11 mouse cellular contexts compared by ENCODE assay signal in genomic region chr9:116748857-116749584, GRCm38 (mm10).
DNase-seq lines count a peak whose midpoint lies in the region; ATAC-seq and TF ChIP-seq lines count a peak whose summit lies in the region.
"Had no signal": no experiment of that assay in that cellular context is flagged by ENCODE, and none has a peak within 500 bp of the region (broad histone marks: within the 10 kb centered on the region; RNA-seq: fewer than 3 reads in every experiment).

No protein-coding gene starts in this region.

- H3K36me3 ChIP-seq in lung, embryonic 14.5 days (ENCODE audit: insufficient read depth): no peaks in the 10 kb centered on the region
- H3K36me3 ChIP-seq in limb, embryonic 12.5 days: no peaks in the 10 kb centered on the region
- H3K36me3 ChIP-seq: forebrain, embryonic 10.5 days had no signal

- H3K4me2 ChIP-seq in lung, embryonic 14.5 days: no peak overlapping the region
- no peak overlapping the region for H3K4me2 ChIP-seq in limb, embryonic 12.5 days

- WGBS in lung, embryonic 14.5 days: 33% methylated on average over 11 of the region's 11 CpGs
- WGBS in limb, embryonic 12.5 days: 35% methylated on average over 11 of the region's 11 CpGs

- no peak for ATAC-seq in lung, embryonic 14.5 days (ENCODE audit: insufficient read depth)
- ATAC-seq in limb, embryonic 12.5 days (ENCODE audit: insufficient number of reproducible peaks, insufficient read depth, low FRiP score, low TSS enrichment, low read depth): no peak

- H3K9me3 ChIP-seq in lung, embryonic 14.5 days (ENCODE audit: low read depth, low read length): no peaks in the 10 kb centered on the region
- H3K9me3 ChIP-seq in limb, embryonic 12.5 days: no peaks in the 10 kb centered on the region
- H3K9me3 ChIP-seq: forebrain, embryonic 10.5 days had no signal

- no peak overlapping the region for H3K4me3 ChIP-seq in lung, embryonic 14.5 days (ENCODE audit: low read depth, low read length)
- H3K4me3 ChIP-seq in brown adipose tissue, adult 24 weeks (ENCODE audit: insufficient read depth, low read depth, low read length): no peak overlapping the region
- no peak overlapping the region for H3K4me3 ChIP-seq in limb, embryonic 12.5 days (replicated peaks)
- H3K4me3 ChIP-seq: forebrain, embryonic 10.5 days had no signal

- intact Hi-C loops in heart, postnatal 10 days (cut with DNase I): no loop called here

- peak overlapping the region; percentile 48 for H3K27ac ChIP-seq in lung, embryonic 14.5 days (ENCODE audit: low read depth)
- 0 out of 2 replicates have a peak overlapping the region, but pooled peaks have one; percentile 12 for H3K27ac ChIP-seq in brown adipose tissue, adult 24 weeks (replicated peaks; ENCODE audit: low read depth, low read length)
- 0 out of 2 replicates have a peak overlapping the region, but pooled peaks have one; percentile 29 for H3K27ac ChIP-seq in limb, embryonic 12.5 days
- H3K27ac ChIP-seq: forebrain, embryonic 10.5 days had no signal

- no peak overlapping the region for H3K9ac ChIP-seq in lung, embryonic 14.5 days
- H3K9ac ChIP-seq in limb, embryonic 12.5 days (replicated peaks): no peak overlapping the region

- no peak for DNase-seq in lung, embryonic 14.5 days
- DNase-seq in lung, postnatal 10 days: no peak
- DNase-seq in embryo, embryonic 11 days: peak; percentile 56
- no peak for DNase-seq in heart, postnatal 10 days
- DNase-seq in adrenal gland, postnatal 14 days: no peak
- DNase-seq: cerebellum, adult 11 months; kidney, postnatal 25 days; thymus, adult 2 months had no signal

- TF ChIP-seq CTCF in lung, embryonic 14.5 days (IDR thresholded peaks at IDR 0.05; ENCODE audit: low read depth): no peak

- no peaks in the 10 kb centered on the region for H3K27me3 ChIP-seq in lung, embryonic 14.5 days (ENCODE audit: insufficient read depth, low read length)
- H3K27me3 ChIP-seq in limb, embryonic 12.5 days: no peaks in the 10 kb centered on the region

- H3K4me1 ChIP-seq in lung, embryonic 14.5 days (ENCODE audit: insufficient read depth): no peaks in the 10 kb centered on the region
- no peaks in the 10 kb centered on the region; the same call in 1 of the 2 replicates for H3K4me1 ChIP-seq in brown adipose tissue, adult 24 weeks (ENCODE audit: control insufficient read depth, insufficient read depth, insufficient read length, low read length)
- H3K4me1 ChIP-seq in limb, embryonic 12.5 days (replicated peaks): peaks cover 16% of the 10 kb centered on the region
